ENCODE assay signal across 12 mouse cellular contexts in genomic region chr17:78221860-78222259, GRCm38 (mm10).
"Had no signal": no experiment of that assay in that cellular context is flagged by ENCODE, and none has a peak within 500 bp of the region (broad histone marks: within the 10 kb centered on the region; RNA-seq: fewer than 3 reads in every experiment).

No protein-coding gene starts in this region.

- H3K4me3 ChIP-seq: layer of hippocampus, adult 2 months; limb, embryonic 12.5 days; midbrain, embryonic 12.5 days; neural tube, embryonic 13.5 days; stomach, embryonic 15.5 days had no signal

- H3K4me2 ChIP-seq: limb, embryonic 12.5 days; midbrain, embryonic 12.5 days; neural tube, embryonic 13.5 days; stomach, embryonic 15.5 days had no signal

- H3K9ac ChIP-seq: limb, embryonic 12.5 days; liver, embryonic 14.5 days; midbrain, embryonic 12.5 days; neural tube, embryonic 13.5 days; stomach, embryonic 15.5 days had no signal

- H3K9me3 ChIP-seq: limb, embryonic 12.5 days; midbrain, embryonic 12.5 days; neural tube, embryonic 13.5 days; stomach, embryonic 15.5 days had no signal

- DNase-seq: liver; lung, adult 18-20 months; retina, postnatal 1 day; thymus, adult 2 months; thymus, postnatal 25 days had no signal

- H3K36me3 ChIP-seq: limb, embryonic 12.5 days; neural tube, embryonic 13.5 days; stomach, embryonic 15.5 days had no signal

- H3K27me3 ChIP-seq: limb, embryonic 12.5 days; midbrain, embryonic 12.5 days; neural tube, embryonic 13.5 days; stomach, embryonic 15.5 days had no signal

- ATAC-seq: midbrain, embryonic 16.5 days had no signal

- H3K27ac ChIP-seq: layer of hippocampus, adult 2 months; limb, embryonic 12.5 days; liver, embryonic 14.5 days; midbrain, embryonic 12.5 days; neural tube, embryonic 13.5 days; stomach, embryonic 15.5 days had no signal
